Mouse (Mus musculus) hindbrain, embryonic 15.5 days (tissue): ENCODE measurements around the gene Arhgef7. TPM values are rescaled to one million over a fixed set of nuclear protein-coding genes. Genes with fewer than 3 reads are reported as not detected.

Experiments used
- ATAC-seq: fragments of 200-750 bp; cut with Nextera tagmentation; 2 replicates; pipeline ENCODE4 v1.8.0; 2017; ENCODE audit warnings: low read depth, moderate number of reproducible peaks, moderate TSS enrichment; ENCODE audit not compliant: low FRiP score
- H3K27ac ChIP-seq: fragments of 300-500 bp; sonication (generic); replicated peaks from 2 replicates; pipeline ENCODE4 v1.5.1; 2015; ENCODE audit warnings: mild to moderate bottlenecking, inconsistent platforms
- H3K27me3 ChIP-seq: fragments of 300-500 bp; sonication (generic); 2 replicates; pipeline ENCODE4 v1.6.1; 2015; ENCODE audit warnings: control low read depth, inconsistent platforms
- H3K36me3 ChIP-seq: fragments of 300-500 bp; sonication (generic); 2 replicates; pipeline ENCODE4 v1.6.1; 2015; ENCODE audit warnings: control low read depth, inconsistent platforms
- H3K4me1 ChIP-seq: fragments of 300-500 bp; sonication (generic); replicated peaks from 2 replicates; pipeline ENCODE4 v1.6.1; 2015; ENCODE audit warnings: control low read depth, inconsistent platforms
- H3K4me2 ChIP-seq: fragments of 300-500 bp; sonication (generic); 2 replicates; pipeline ENCODE4 v1.6.1; 2015; ENCODE audit warnings: moderate library complexity, mild to moderate bottlenecking, inconsistent platforms
- H3K4me3 ChIP-seq: fragments of 300-500 bp; sonication (generic); 2 replicates; pipeline ENCODE4 v1.5.1; 2015; ENCODE audit warnings: mild to moderate bottlenecking, inconsistent platforms
- H3K9ac ChIP-seq: fragments of 300-500 bp; sonication (generic); 2 replicates; pipeline ENCODE4 v1.6.1; 2015; ENCODE audit warnings: inconsistent platforms
- H3K9me3 ChIP-seq: fragments of 300-500 bp; sonication (generic); 2 replicates; pipeline ENCODE4 v1.6.1; 2016; ENCODE audit warnings: control low read depth, inconsistent platforms
- WGBS: fragments of 180-500 bp; shearing (Covaris S2); methylation state at CpG from one replicate; pipeline ENCODE4 v1.1.7; 2015; 5-methylcytosine and 5-hydroxymethylcytosine counted together
- polyA plus RNA-seq: library from polyadenylated mRNA; unstranded; fragments of >200 nt; fragmentation: Nextera tagmentation; extraction: Ambion mirVana; gene quantifications from 2 replicates; pipeline ENCODE4 v1.2.1, GENCODE M21; 2015

Gene Arhgef7
- polyA plus RNA-seq, 1 experiment from 2014 or later, result 81.0 TPM

- Histone ChIP-seq H3K36me3 (no peaks in the 10 kb centered on the region), H3K4me3 (no peak overlapping the region), H3K27me3 (no peaks in the 10 kb centered on the region), H3K4me1 (peaks cover 18% of the 10 kb centered on the region), H3K9ac (no peak overlapping the region), H3K9me3 (no peaks in the 10 kb centered on the region), H3K4me2 (no peak overlapping the region), H3K27ac (no peak overlapping the region)
- no peak for ATAC-seq
- WGBS, result 80% methylated on average over 11 of the region's 11 CpGs
Measured at GRCm38 (mm10) chr8:11753155-11753941, 25.8 kb downstream of the Arhgef7 start.

GRCm38 (mm10) chr8:11754723-11755122 is 27.2 kb downstream of the Arhgef7 start:
- Histone ChIP-seq H3K9ac (no peak overlapping the region), H3K36me3 (no peaks in the 10 kb centered on the region), H3K9me3 (no peaks in the 10 kb centered on the region), H3K27ac (no peak overlapping the region), H3K4me2 (no peak overlapping the region), H3K4me1 (peaks cover 30% of the 10 kb centered on the region), H3K4me3 (no peak overlapping the region), H3K27me3 (no peaks in the 10 kb centered on the region)
- ATAC-seq, result no peak

DNA sequence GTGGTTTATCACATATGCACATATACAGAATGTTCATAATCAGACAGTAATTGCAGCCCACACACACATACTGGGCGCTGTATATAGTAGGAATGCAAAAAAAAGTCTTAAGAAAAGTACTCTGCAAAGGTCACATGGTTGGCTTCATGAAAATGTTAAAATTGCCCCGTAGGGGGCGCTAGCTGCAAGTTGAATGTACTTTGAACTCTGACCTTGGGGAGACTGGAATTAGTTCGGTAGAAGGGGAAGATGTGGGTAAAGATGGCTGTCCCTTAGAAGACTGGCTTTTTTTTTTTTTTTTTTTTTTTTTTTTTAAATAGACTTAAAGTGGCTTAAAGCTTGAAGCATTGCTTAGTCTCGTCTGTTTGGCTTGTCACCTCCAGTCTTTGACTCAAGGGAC is 28.4 kb downstream of the Arhgef7 start:
- Histone ChIP-seq H3K9ac (no peak overlapping the region), H3K9me3 (no peaks in the 10 kb centered on the region), H3K4me1 (peaks cover 27% of the 10 kb centered on the region), H3K27me3 (no peaks in the 10 kb centered on the region), H3K4me3 (no peak overlapping the region), H3K27ac (no peak overlapping the region), H3K36me3 (no peaks in the 10 kb centered on the region), H3K4me2 (no peak overlapping the region)
- WGBS, result 12% methylated on average over 5 of the region's 5 CpGs
- ATAC-seq, result no peak

GRCm38 (mm10) chr8:11757568-11758481 is 30.3 kb downstream of the Arhgef7 start:
- Histone ChIP-seq H3K27ac (peak overlapping the region; percentile 86), H3K4me1 (peaks cover 27% of the 10 kb centered on the region), H3K4me2 (peak overlapping the region; percentile 85), H3K4me3 (peak overlapping the region; percentile 90), H3K9ac (peak overlapping the region; percentile 86), H3K9me3 (no peaks in the 10 kb centered on the region), H3K36me3 (no peaks in the 10 kb centered on the region), H3K27me3 (no peaks in the 10 kb centered on the region)
- WGBS, result 2% methylated on average over 56 of the region's 59 CpGs
- ATAC-seq, result peak; percentile 93

- H3K27me3 ChIP-seq, result no peaks in the 10 kb centered on the region
- peak overlapping the region; percentile 86 for H3K27ac ChIP-seq
- 1% methylated on average over 53 of the region's 53 CpGs for WGBS
- ATAC-seq, result no peak; the same call in 1 of the 2 replicates
- H3K4me1 ChIP-seq, result peaks cover 27% of the 10 kb centered on the region
- H3K36me3 ChIP-seq, result no peaks in the 10 kb centered on the region
- peak overlapping the region; percentile 90 for H3K4me3 ChIP-seq
- H3K9me3 ChIP-seq, result no peaks in the 10 kb centered on the region
- peak overlapping the region; percentile 85 for H3K4me2 ChIP-seq
- H3K9ac ChIP-seq, result peak overlapping the region; percentile 86
Measured at GRCm38 (mm10) chr8:11758482-11759281, 31.2 kb downstream of the Arhgef7 start.

DNA sequence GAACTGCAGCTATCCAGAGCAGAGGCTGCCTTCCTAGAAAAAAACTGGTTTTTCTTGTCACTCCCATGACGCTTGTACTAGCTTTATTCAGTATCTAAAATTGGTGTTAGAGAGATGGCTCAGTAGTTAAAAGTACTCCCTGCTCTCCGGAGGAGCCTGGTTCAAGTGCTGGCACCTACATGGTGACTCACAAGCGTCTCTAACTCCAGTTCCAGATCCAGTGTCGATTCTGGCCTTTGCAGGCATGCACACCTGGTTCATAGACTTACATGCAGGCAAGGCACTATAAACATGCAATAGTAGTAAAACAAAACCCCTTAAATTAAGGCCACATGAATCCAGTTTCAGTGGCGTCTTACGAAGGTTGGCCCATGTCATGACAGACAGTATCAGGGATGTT is 34.0 kb downstream of the Arhgef7 start:
- H3K4me2 ChIP-seq, result no peak overlapping the region
- H3K4me3 ChIP-seq, result no peak overlapping the region
- no peak overlapping the region for H3K27ac ChIP-seq
- H3K36me3 ChIP-seq, result no peaks in the 10 kb centered on the region
- ATAC-seq, result no peak
- no peak overlapping the region for H3K9ac ChIP-seq
- peaks cover 22% of the 10 kb centered on the region for H3K4me1 ChIP-seq
- no peaks in the 10 kb centered on the region for H3K27me3 ChIP-seq
- 93% methylated on average over 6 of the region's 6 CpGs for WGBS
- no peaks in the 10 kb centered on the region for H3K9me3 ChIP-seq

GRCm38 (mm10) chr8:11762048-11762447 is 34.5 kb downstream of the Arhgef7 start:
- H3K27ac ChIP-seq, result no peak overlapping the region
- peaks cover 21% of the 10 kb centered on the region for H3K4me1 ChIP-seq
- H3K4me3 ChIP-seq, result no peak overlapping the region
- no peaks in the 10 kb centered on the region for H3K36me3 ChIP-seq
- ATAC-seq, result no peak
- H3K9me3 ChIP-seq, result no peaks in the 10 kb centered on the region
- WGBS, result 94% methylated on average over 5 of the region's 5 CpGs
- H3K27me3 ChIP-seq, result no peaks in the 10 kb centered on the region
- no peak overlapping the region for H3K4me2 ChIP-seq
- H3K9ac ChIP-seq, result no peak overlapping the region

GRCm38 (mm10) chr8:11762821-11763220 is 35.3 kb downstream of the Arhgef7 start:
- Histone ChIP-seq H3K9ac (no peak overlapping the region), H3K27ac (no peak overlapping the region), H3K9me3 (no peaks in the 10 kb centered on the region), H3K4me1 (peaks cover 13% of the 10 kb centered on the region), H3K4me2 (no peak overlapping the region), H3K4me3 (no peak overlapping the region), H3K36me3 (no peaks in the 10 kb centered on the region), H3K27me3 (no peaks in the 10 kb centered on the region)
- no peak for ATAC-seq
- 94% methylated on average over 7 of the region's 7 CpGs for WGBS

DNA sequence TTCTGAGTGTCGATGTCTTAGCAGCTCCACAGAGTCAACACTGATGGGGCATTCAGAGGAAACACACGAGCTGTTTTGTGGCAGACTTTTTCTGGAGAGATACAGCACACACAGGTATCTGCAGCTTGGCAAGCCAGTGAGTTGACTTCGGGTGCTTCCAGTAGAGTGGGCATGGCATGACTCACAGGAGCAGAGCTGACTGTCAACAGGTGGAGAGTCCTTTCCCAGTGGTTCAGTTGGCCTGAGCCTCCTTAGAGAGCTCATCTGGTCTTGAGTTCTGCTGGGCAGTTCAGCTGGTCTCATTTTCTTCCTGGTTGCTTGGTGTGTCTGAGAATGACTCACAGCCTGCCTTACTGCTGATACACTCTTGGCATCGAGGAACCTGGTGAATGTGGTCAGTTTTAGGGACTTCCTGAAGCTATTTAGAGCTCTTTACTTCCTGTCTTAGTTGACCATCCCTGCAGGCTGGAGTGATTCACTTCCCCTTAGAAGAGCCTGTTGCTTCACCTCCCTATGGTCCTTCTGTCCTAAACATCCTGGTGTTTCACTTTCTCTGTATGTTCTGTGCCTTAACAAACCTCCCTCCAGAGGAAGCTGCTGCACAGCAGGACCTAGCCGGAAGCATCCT is 39.8 kb downstream of the Arhgef7 start:
- no peak for ATAC-seq
- WGBS, result 93% methylated on average over 5 of the region's 5 CpGs
- Histone ChIP-seq H3K9ac (no peak overlapping the region), H3K4me1 (peaks cover 10% of the 10 kb centered on the region; the same call in 1 of the 2 replicates), H3K36me3 (no peaks in the 10 kb centered on the region), H3K27ac (no peak overlapping the region), H3K4me3 (no peak overlapping the region), H3K9me3 (no peaks in the 10 kb centered on the region), H3K4me2 (no peak overlapping the region), H3K27me3 (no peaks in the 10 kb centered on the region)

- peaks cover 31% of the 10 kb centered on the region for H3K4me1 ChIP-seq
- no peak for ATAC-seq
- no peaks in the 10 kb centered on the region for H3K27me3 ChIP-seq
- WGBS, result 82% methylated on average over 6 of the region's 6 CpGs
- no peaks in the 10 kb centered on the region for H3K36me3 ChIP-seq
- no peaks in the 10 kb centered on the region for H3K9me3 ChIP-seq
- no peak overlapping the region for H3K4me2 ChIP-seq
- no peak overlapping the region for H3K4me3 ChIP-seq
- no peak overlapping the region for H3K27ac ChIP-seq
- no peak overlapping the region for H3K9ac ChIP-seq
Measured at GRCm38 (mm10) chr8:11770001-11770400, 42.5 kb downstream of the Arhgef7 start.

DNA sequence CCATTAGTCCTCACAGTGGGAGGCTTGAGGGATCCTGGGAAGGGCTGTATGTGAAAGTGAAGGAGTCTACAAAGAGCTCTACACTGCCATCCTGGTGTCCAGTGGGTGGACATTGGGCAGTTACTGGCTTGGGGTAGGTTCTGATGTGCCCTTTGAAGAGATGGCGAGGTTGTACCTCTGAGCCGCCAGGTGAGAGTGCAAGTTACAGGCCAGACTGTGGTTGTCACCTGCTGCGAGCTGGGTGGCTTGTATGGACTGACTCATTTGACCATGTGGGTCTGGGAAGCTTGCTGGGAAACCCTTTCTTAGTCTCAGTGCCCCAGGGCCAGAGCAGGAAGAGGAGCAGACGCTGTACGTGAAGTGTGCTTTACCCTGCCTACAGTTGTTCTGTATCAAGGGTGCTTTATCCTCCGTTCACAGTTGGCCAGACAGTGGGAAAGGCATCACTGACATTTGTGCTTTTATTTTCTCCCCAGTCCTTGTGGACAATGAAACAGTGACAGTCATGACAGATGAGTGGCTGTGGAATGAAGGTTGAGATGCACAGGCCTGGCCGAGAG is 43.1 kb downstream of the Arhgef7 start:
- Histone ChIP-seq H3K4me1 (peaks cover 36% of the 10 kb centered on the region), H3K4me3 (no peak overlapping the region), H3K36me3 (no peaks in the 10 kb centered on the region), H3K27me3 (no peaks in the 10 kb centered on the region), H3K4me2 (no peak overlapping the region), H3K9me3 (no peaks in the 10 kb centered on the region), H3K9ac (no peak overlapping the region), H3K27ac (no peak overlapping the region)
- 46% methylated on average over 7 of the region's 7 CpGs for WGBS
- no peak for ATAC-seq
